Mouse (Mus musculus) heart, postnatal 0 days (tissue): ENCODE measurements at regions not wholly inside any gene's neighbourhood (a gene's known extent, or its start where the extent isn't known, plus 50 kb on each side); places are given as distances from the start of the nearest gene placed in this dataset.
A peak's percentile ranks its signal among the peaks of the same experiment; 100 is the strongest.

Experiments used
- ATAC-seq: fragments of 200-750 bp; cut with Nextera tagmentation; 2 replicates; pipeline ENCODE4 v1.8.0; 2017; ENCODE audit warnings: low read depth, moderate number of reproducible peaks, moderate library complexity; ENCODE audit not compliant: insufficient read depth
- DNase-seq: peaks from one replicate; pipeline ENCODE4 v3.0.0-alpha.2; 2016; ENCODE audit warnings: low spot score
- H3K27ac ChIP-seq: fragments of 300-500 bp; sonication (generic); 2 replicates; pipeline ENCODE4 v1.5.1; 2014; ENCODE audit warnings: low read depth, mild to moderate bottlenecking
- H3K27me3 ChIP-seq: fragments of 300-500 bp; sonication (generic); 2 replicates; pipeline ENCODE4 v1.6.1; 2014; ENCODE audit warnings: low read length, mixed read lengths; ENCODE audit not compliant: control insufficient read depth, insufficient read depth
- H3K36me3 ChIP-seq: fragments of 300-500 bp; sonication (generic); replicated peaks from 2 replicates; pipeline ENCODE4 v1.6.1; 2014; ENCODE audit warnings: low read length, mixed read lengths; ENCODE audit not compliant: control insufficient read depth, insufficient read depth
- H3K4me1 ChIP-seq: fragments of 300-500 bp; sonication (generic); 2 replicates; pipeline ENCODE4 v1.6.1; 2014; ENCODE audit warnings: antibody characterized with exemption; ENCODE audit not compliant: control insufficient read depth, insufficient read depth
- H3K4me2 ChIP-seq: fragments of 300-500 bp; sonication (generic); 2 replicates; pipeline ENCODE4 v1.6.1; 2014; ENCODE audit warnings: low read depth, mild to moderate bottlenecking, low read length, moderate library complexity
- H3K4me3 ChIP-seq: fragments of 300-500 bp; sonication (generic); 2 replicates; pipeline ENCODE4 v1.5.1; 2014; ENCODE audit warnings: low read depth, low read length
- H3K9ac ChIP-seq: fragments of 300-500 bp; sonication (generic); replicated peaks from 2 replicates; pipeline ENCODE4 v1.6.1; 2014; ENCODE audit warnings: low read depth, low read length, mixed read lengths
- H3K9me3 ChIP-seq: fragments of 300-500 bp; sonication (generic); replicated peaks from 2 replicates; pipeline ENCODE4 v1.6.1; 2016; ENCODE audit warnings: low read length; ENCODE audit not compliant: control insufficient read depth
- CTCF ChIP-seq: IDR thresholded peaks from 2 replicates; pipeline ENCODE4 v1.5.1; 2016; ENCODE audit warnings: antibody characterized with exemption, control low read depth, low read depth
- EP300 ChIP-seq: IDR thresholded peaks from 2 replicates; pipeline ENCODE4 v1.6.1; 2016; ENCODE audit warnings: antibody characterized with exemption, low read depth
- WGBS: fragments of 180-500 bp; shearing (Covaris S2); extraction: QIAGEN DNeasy Blood & Tissue Kit; methylation state at CpG from one replicate; pipeline ENCODE4 v1.1.7; 2014; 5-methylcytosine and 5-hydroxymethylcytosine counted together

DNA sequence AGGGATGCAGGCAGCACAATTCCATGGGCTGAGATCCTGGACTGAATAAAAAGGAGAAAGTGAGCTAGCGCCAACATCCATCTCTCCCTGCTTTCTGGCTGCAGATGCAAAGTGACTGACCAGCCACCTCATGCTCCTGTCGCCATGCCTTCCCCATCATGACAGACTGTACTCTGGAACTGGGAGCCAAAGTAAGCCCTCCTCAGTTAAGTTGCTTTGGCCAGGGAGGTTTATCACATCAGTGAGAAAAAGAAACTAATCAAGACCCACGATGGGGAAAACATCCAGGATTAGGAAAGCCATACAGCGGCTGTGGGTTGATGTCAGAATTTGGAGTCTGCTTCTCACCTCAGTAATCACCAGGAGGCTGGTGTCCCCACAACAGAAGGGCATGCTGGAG, 283.6 kb downstream of the Prdm2 start:
- Histone ChIP-seq H3K36me3 (no peaks in the 10 kb centered on the region), H3K9me3 (no peaks in the 10 kb centered on the region), H3K4me1 (no peaks in the 10 kb centered on the region), H3K4me3 (no peak overlapping the region), H3K4me2 (no peak overlapping the region), H3K27me3 (no peaks in the 10 kb centered on the region), H3K9ac (no peak overlapping the region), H3K27ac (no peak overlapping the region)
- no peak for DNase-seq
- ATAC-seq = no peak
- TF ChIP-seq EP300 = no peak
- TF ChIP-seq CTCF = no peak
- WGBS = 77% methylated on average over 4 of the region's 4 CpGs

DNA sequence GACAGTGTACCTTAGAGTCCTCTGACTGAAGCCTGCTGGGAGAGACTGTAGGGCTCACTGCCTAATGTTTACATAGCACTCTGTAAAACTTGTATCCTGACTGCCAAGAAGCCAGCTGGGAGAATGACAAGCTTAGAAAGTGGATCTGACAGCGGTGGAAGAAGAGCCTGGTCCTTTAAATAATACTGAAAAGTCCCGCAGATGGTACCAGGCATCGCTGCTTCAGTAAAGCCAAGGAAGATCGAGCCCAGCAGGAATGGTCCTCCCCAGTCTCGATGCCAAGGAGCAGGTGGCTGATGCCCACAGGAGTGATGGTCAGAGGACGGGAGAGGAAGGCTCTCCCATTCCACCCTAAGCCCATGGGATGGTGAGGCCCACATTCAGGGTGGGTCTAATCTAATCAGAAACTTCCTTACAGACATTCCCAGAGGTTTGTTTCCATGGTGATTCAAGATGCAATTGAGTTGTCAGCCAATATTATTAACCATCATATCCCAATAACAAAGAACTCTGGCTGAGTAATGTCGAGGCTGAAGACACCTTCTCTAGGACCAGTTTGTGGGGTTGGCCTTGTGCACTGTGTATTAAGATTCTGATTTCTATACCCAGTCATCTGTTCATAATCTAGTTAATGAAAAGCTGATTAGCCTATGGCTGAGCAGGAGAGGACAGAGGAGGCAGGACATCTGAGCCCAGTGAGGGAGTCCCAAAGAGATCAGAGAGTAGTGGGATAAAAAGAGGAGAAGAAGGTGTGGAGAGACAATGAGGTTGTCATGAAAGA, 285.3 kb downstream of the Prdm2 start:
- Histone ChIP-seq H3K27me3 (no peaks in the 10 kb centered on the region), H3K4me2 (no peak overlapping the region), H3K27ac (no peak overlapping the region), H3K36me3 (no peaks in the 10 kb centered on the region), H3K4me1 (no peaks in the 10 kb centered on the region), H3K9ac (no peak overlapping the region), H3K9me3 (no peaks in the 10 kb centered on the region), H3K4me3 (no peak overlapping the region)
- DNase-seq = no peak
- 77% methylated on average over 7 of the region's 7 CpGs for WGBS
- TF ChIP-seq EP300 (no peak), CTCF (no peak)
- ATAC-seq = no peak

DNA sequence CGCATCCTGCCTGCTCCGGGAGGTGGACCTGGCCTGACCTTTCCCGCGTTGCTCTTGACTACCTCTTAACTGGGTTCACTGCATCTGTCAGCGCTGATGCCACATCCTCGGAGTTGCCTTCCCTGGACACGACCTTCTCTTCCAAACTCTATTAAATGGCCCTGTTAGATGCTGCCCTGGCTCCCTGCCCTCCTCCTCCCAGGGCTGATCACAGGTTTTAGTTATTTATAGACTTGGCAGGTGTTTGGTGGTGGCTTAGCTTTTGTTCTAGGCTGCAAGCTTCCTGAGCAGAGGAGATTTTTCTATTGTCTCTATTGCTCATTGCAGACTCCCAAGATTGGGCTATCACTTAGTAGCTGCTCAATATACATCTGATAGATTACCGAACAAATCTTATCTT, 287.7 kb downstream of the Prdm2 start:
- no peaks in the 10 kb centered on the region for H3K9me3 ChIP-seq
- H3K4me1 ChIP-seq = no peaks in the 10 kb centered on the region
- no peak for ATAC-seq
- no peaks in the 10 kb centered on the region for H3K36me3 ChIP-seq
- TF ChIP-seq EP300 (no peak), CTCF (no peak)
- H3K4me2 ChIP-seq = no peak overlapping the region
- H3K9ac ChIP-seq = no peak overlapping the region
- 50% methylated on average over 8 of the region's 8 CpGs for WGBS
- peak; percentile 15 for DNase-seq
- H3K27ac ChIP-seq = no peak overlapping the region
- H3K4me3 ChIP-seq = no peak overlapping the region
- no peaks in the 10 kb centered on the region for H3K27me3 ChIP-seq

DNA sequence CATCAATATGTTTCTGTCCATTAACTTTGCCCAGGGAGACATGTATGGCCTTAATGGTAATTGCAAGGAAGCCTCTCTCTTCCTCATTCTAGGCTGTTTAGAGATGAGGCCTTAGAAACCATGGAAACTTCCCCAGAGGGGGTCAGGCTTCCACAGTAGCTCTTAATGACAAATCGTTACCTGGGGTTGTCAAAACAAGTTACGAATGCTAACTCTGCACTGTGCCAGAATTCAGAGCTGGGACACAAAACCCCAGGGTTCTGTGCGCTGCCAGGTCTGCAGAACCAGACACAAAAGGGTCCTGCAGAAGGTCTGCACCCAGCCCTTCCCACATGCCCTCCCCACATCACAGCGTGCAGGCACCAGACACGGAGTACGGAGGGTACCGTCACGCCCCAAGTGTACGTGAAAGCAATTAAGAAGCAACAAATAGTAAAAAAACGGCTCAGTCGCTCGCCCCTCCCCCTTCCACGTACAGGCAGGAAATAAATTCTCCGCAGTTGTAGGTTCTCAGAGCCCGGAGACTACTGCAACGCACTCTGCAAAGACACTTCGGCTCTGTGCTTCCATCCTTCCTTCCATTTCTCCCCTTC, 303.3 kb downstream of the Prdm2 start:
- Histone ChIP-seq H3K4me2 (no peak overlapping the region), H3K27me3 (no peaks in the 10 kb centered on the region), H3K27ac (no peak overlapping the region), H3K9ac (no peak overlapping the region), H3K9me3 (no peaks in the 10 kb centered on the region), H3K36me3 (no peaks in the 10 kb centered on the region), H3K4me1 (no peaks in the 10 kb centered on the region), H3K4me3 (no peak overlapping the region)
- no peak for TF ChIP-seq EP300
- TF ChIP-seq CTCF = no peak
- DNase-seq (no peak), ATAC-seq (no peak)
- 57% methylated on average over 17 of the region's 17 CpGs for WGBS

DNA sequence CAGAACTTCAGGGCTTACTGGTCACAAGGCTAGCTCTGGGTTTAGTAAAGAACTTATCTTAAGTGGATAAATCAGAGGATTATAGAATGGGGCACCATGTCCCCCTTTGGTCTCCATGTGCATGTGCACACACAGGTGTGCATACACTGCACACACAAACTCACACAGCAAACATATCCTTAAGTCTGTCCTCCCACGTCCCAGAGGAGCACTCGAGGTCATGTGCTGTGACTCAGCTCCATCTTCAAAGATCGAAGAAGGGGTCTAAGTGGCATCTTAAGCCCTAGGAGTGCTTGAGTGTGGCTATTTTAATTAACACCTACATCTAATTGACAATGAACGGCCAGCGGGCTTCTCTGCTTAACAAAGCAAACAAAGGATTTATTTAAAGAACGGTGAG, 304.0 kb downstream of the Prdm2 start:
- TF ChIP-seq EP300 (no peak), CTCF (no peak)
- no peak overlapping the region for H3K27ac ChIP-seq
- no peak for DNase-seq
- no peaks in the 10 kb centered on the region for H3K36me3 ChIP-seq
- H3K27me3 ChIP-seq = no peaks in the 10 kb centered on the region
- WGBS = 60% methylated on average over 6 of the region's 6 CpGs
- H3K4me2 ChIP-seq = no peak overlapping the region
- no peak for ATAC-seq
- no peaks in the 10 kb centered on the region for H3K9me3 ChIP-seq
- H3K9ac ChIP-seq = no peak overlapping the region
- H3K4me1 ChIP-seq = no peaks in the 10 kb centered on the region
- no peak overlapping the region for H3K4me3 ChIP-seq
